Mouse (Mus musculus) lung, postnatal 0 days (tissue): ENCODE results near the gene Rcsd1.

Experiments
- CTCF ChIP-seq: IDR thresholded peaks from 2 replicates; pipeline ENCODE4 v1.5.1; 2016; ENCODE audit warnings: antibody characterized with exemption, mild to moderate bottlenecking
- EP300 ChIP-seq: IDR thresholded peaks from 2 replicates; pipeline ENCODE4 v1.6.1; 2016; ENCODE audit warnings: antibody characterized with exemption, mild to moderate bottlenecking, control low read depth

DNA sequence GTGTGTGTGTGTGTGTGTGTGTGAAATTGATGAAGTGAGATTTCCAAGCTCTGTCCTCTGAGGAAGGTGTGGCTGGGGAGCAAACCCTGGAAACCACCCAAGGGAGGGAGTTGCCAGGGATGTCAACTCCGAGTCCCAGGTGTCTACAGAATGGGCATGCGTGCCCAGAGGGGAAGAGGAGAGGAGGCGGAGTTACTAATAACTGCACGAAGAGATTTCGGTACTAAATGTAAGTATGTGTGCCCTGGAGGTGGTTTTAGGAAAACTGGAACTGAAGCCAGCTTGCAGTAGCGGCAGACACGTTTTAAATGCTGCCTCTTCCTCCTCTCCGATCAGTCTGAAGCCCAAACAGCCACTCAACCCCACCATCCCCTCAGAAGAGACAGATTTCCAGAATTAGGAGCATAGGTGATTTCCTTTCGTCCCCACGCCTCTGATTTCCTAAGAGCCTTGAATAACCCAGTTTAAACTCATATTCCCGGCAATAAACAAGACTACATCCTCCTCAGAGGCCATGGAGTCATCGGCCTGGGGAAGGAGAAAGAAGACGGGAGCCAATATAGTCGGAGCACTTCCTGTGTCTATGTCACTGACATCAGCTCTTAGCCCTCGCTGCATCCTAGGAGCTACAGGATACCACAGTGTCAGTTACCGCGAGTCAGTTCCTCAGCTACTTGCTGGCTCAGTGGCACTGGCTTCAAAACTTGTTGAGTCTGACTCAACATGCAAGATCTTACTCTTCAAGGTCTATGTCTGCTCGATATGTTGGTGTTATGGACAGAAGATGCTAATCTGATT, 27.3 kb downstream of the Rcsd1 start:
- TF ChIP-seq CTCF, result no peak
- TF ChIP-seq EP300, result peak; percentile 42
